Mouse (Mus musculus) heart, adult 2 months (tissue): ENCODE measurements around the gene Heatr4.

ENCODE experiments used
- CTCF ChIP-seq: fragments of 200-600 bp; IDR thresholded peaks from 2 replicates; pipeline ENCODE4 v1.8.1; 2022; ENCODE audit warnings: antibody characterized with exemption, mild to moderate bottlenecking, moderate library complexity
- EP300 ChIP-seq: fragments of 200-500 bp; IDR thresholded peaks from 2 replicates; pipeline ENCODE4 v1.6.1; 2011; ENCODE audit warnings: low read depth, low read length, control low read depth; ENCODE audit not compliant: insufficient read depth
- POLR2A ChIP-seq: fragments of 200-500 bp; IDR thresholded peaks from 2 replicates; pipeline ENCODE4 v1.6.1; 2011; ENCODE audit warnings: mild to moderate bottlenecking, low read depth, low read length, control low read depth; ENCODE audit not compliant: insufficient read depth

GRCm38 (mm10) chr12:83950493-83950839 is 34.2 kb downstream of the Heatr4 start, which contains the start of gene Riox1:
- TF ChIP-seq EP300 (peak; percentile 65), POLR2A (peak; percentile 65), CTCF (peak; percentile 19; the same call in 1 of the 2 replicates)
